Mouse (Mus musculus) embryonic facial prominence, embryonic 11.5 days (tissue): Measurements from ENCODE around the gene Mast4. TPM values are rescaled to one million over a fixed set of nuclear protein-coding genes. Genes with fewer than 3 reads are reported as not detected.

Source experiments
- ATAC-seq: fragments of 200-750 bp; cut with Nextera tagmentation; replicated peaks from 2 replicates; pipeline ENCODE4 v1.8.0; 2017; ENCODE audit warnings: low read depth; ENCODE audit not compliant: insufficient number of reproducible peaks, low FRiP score, low TSS enrichment
- DNase-seq: peaks from one replicate; pipeline ENCODE4 v3.0.0-alpha.2; 2015; ENCODE audit warnings: low spot score
- H3K27ac ChIP-seq: fragments of 300-500 bp; sonication (generic); replicated peaks from 2 replicates; pipeline ENCODE4 v1.5.1; 2014; ENCODE audit warnings: mild to moderate bottlenecking, low read depth, low read length, control low read depth
- H3K27me3 ChIP-seq: fragments of 300-500 bp; sonication (generic); 2 replicates; pipeline ENCODE4 v1.6.1; 2014; ENCODE audit warnings: mild to moderate bottlenecking, low read length, moderate library complexity, mixed read lengths; ENCODE audit not compliant: control insufficient read depth, insufficient read depth
- H3K36me3 ChIP-seq: fragments of 300-500 bp; sonication (generic); replicated peaks from 2 replicates; pipeline ENCODE4 v1.6.1; 2014; ENCODE audit warnings: low read depth, mild to moderate bottlenecking, low read length, moderate library complexity, mixed read lengths; ENCODE audit not compliant: control insufficient read depth, insufficient read depth
- H3K4me1 ChIP-seq: fragments of 300-500 bp; sonication (generic); 2 replicates; pipeline ENCODE4 v1.6.1; 2014; ENCODE audit warnings: low read length, mixed read lengths; ENCODE audit not compliant: control insufficient read depth, insufficient read depth
- H3K4me2 ChIP-seq: fragments of 300-500 bp; sonication (generic); 2 replicates; pipeline ENCODE4 v1.6.1; 2014; ENCODE audit warnings: low read depth, mild to moderate bottlenecking, control low read depth, low read length, moderate library complexity
- H3K4me3 ChIP-seq: fragments of 300-500 bp; sonication (generic); 2 replicates; pipeline ENCODE4 v1.5.1; 2014; ENCODE audit warnings: low read depth, low read length, control low read depth
- H3K9ac ChIP-seq: fragments of 300-500 bp; sonication (generic); replicated peaks from 2 replicates; pipeline ENCODE4 v1.6.1; 2014; ENCODE audit warnings: mild to moderate bottlenecking, control low read depth, low read length
- H3K9me3 ChIP-seq: fragments of 300-500 bp; sonication (generic); replicated peaks from 2 replicates; pipeline ENCODE4 v1.6.1; 2016; ENCODE audit warnings: mild to moderate bottlenecking, low read length, inconsistent platforms, mixed read lengths; ENCODE audit not compliant: control insufficient read depth
- WGBS: fragments of 180-500 bp; shearing (Covaris S2); extraction: QIAGEN DNeasy Blood & Tissue Kit; methylation state at CpG from one replicate; pipeline ENCODE4 v1.1.7; 2014; 5-methylcytosine and 5-hydroxymethylcytosine counted together
- polyA plus RNA-seq: library from polyadenylated mRNA; unstranded; fragments of >200 nt; fragmentation: Nextera tagmentation; extraction: Ambion mirVana; gene quantifications from 2 replicates; pipeline ENCODE4 v1.2.1, GENCODE M21; 2014

The Mast4 gene
- polyA plus RNA-seq, 1 experiment from 2014 or later: 17.1 TPM

DNA sequence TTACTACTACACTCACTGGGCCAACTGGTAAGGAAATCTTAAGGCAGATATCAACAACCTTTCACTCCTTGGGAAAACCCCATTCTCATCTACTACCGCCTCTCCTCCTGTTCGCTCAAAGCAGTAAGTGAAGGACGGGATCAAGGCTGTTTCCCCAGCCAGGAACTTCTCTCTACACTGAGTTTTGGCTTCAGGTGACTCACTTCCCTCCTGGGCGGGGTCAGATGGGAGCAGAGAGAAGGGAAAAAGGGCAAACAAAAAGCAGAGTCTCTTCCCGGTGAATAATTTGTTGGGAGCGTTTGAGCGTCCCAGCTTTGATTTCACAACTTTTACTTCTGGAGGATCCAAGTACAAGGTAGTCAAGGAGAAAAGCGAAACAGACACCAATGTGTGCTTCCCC, 578.2 kb downstream of the Mast4 start:
- no peak overlapping the region for H3K4me2 ChIP-seq
- WGBS: 89% methylated on average over 8 of the region's 8 CpGs
- ATAC-seq: no peak
- no peaks in the 10 kb centered on the region for H3K9me3 ChIP-seq
- H3K4me1 ChIP-seq: no peaks in the 10 kb centered on the region
- no peak overlapping the region for H3K9ac ChIP-seq
- H3K36me3 ChIP-seq: no peaks in the 10 kb centered on the region
- no peak overlapping the region for H3K4me3 ChIP-seq
- no peak for DNase-seq
- no peak overlapping the region for H3K27ac ChIP-seq
- H3K27me3 ChIP-seq: no peaks in the 10 kb centered on the region

DNA sequence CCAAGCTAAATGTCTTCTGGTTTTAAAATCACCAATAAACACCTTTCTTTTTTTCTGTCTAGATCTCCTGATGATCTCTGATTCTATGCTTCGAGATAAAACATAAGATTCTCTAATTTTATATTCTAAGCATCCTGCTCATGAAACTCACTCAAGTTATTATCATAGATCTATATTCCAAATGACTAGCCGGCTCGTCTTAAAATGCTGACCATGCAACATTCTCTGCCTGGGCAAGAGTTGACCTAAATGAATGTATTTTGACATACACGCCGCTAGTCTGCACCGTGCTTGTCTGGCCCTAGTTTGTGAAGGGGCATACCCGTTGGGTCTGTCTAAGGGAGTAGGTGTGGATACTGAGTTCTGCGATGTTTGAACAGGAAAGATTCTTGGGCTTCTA, 579.2 kb downstream of the Mast4 start:
- Histone ChIP-seq H3K4me1 (no peaks in the 10 kb centered on the region), H3K27me3 (no peaks in the 10 kb centered on the region), H3K9me3 (no peaks in the 10 kb centered on the region), H3K27ac (no peak overlapping the region), H3K4me2 (no peak overlapping the region), H3K4me3 (no peak overlapping the region), H3K9ac (no peak overlapping the region), H3K36me3 (no peaks in the 10 kb centered on the region; the same call in 1 of the 2 replicates)
- ATAC-seq (no peak), DNase-seq (no peak)
- 92% methylated on average over 8 of the region's 8 CpGs for WGBS

DNA sequence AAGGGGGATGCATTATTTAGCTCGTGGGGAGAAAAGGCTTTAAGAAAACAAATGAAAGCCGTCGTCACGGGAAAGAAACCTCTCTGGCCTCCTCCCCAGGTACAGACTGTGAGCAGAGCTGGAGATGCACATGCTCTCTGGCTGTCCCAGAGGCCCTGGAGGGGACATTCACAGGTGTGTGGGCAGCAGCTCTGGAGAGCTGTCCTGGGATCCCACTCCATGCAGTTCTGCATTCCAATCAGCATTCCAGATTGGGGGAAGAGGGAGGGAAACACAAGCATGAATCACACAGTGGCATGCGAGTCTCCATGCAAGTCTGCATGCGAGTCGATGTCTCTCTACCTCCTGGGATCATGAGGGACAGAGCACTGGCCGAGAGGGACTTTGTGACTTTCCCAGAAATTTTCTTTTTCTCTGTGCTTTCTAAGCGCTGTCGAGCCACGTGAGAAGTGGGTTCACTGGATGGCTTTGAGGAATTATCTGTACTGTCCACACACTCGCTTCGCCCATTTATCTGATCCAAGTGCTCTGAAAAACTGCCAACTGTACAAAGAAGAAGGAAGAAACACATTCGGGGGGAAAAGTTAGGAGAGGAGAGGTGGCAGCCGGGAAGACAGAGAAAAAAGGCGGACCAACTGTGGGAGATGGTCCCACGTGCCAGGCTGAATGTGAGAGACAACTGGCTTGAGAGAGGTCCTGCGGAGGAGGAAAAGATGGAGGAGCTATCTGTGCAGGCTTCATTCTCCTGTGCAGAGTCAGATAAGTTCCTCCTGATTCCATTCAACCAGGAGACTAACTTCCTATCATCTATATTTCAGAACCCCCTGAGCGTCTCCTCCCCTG, 580.4 kb downstream of the Mast4 start:
- WGBS: 86% methylated on average over 19 of the region's 19 CpGs
- Histone ChIP-seq H3K9ac (no peak overlapping the region), H3K27ac (no peak overlapping the region), H3K36me3 (no peaks in the 10 kb centered on the region; the same call in 1 of the 2 replicates), H3K9me3 (no peaks in the 10 kb centered on the region), H3K4me3 (no peak overlapping the region), H3K4me1 (no peaks in the 10 kb centered on the region), H3K4me2 (no peak overlapping the region), H3K27me3 (no peaks in the 10 kb centered on the region)
- ATAC-seq: no peak
- no peak for DNase-seq

DNA sequence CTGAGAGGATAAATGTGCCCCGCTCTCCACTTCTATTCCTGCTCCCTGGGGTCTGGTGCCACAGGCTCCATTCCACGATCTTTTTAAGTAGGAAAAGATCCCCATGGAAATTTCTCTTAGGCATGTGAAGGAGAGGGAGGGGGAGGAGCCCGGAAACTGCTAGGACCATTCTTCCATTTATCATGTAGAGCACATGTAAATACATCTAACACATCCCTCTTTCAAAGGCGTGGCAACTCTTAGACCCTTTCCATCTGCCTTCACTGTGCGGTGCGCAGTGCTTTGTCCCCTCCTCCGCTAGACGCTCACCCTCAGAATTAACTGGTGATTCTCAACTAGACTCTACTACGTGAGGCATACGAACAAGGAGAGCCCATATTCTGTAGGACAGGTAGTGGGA, 584.4 kb downstream of the Mast4 start:
- no peak overlapping the region for H3K4me3 ChIP-seq
- H3K27me3 ChIP-seq: no peaks in the 10 kb centered on the region
- no peaks in the 10 kb centered on the region for H3K4me1 ChIP-seq
- no peaks in the 10 kb centered on the region for H3K9me3 ChIP-seq
- ATAC-seq: no peak
- no peak overlapping the region for H3K9ac ChIP-seq
- 92% methylated on average over 10 of the region's 10 CpGs for WGBS
- H3K36me3 ChIP-seq: no peaks in the 10 kb centered on the region; the same call in 1 of the 2 replicates
- DNase-seq: no peak
- H3K4me2 ChIP-seq: no peak overlapping the region
- no peak overlapping the region for H3K27ac ChIP-seq

DNA sequence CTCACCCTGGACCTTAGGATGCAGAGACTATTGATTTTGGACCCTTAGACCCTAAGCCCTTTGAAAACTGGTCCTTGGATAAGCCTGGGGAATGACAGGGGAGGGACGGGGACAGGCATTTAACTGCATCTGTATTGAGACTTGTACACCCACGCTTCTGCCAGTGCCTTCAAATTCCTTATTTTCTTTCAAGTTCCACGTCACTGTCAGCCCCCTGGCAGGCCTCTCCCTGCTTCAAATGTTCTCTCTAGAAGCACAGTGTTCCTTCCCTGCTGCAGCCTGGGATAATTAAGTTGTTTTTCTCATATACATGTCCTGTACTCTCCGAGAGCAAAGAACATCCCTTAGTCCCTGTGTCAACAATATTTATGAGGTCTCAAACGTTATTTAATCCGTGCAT, 585.1 kb downstream of the Mast4 start:
- Histone ChIP-seq H3K27me3 (no peaks in the 10 kb centered on the region), H3K4me3 (no peak overlapping the region), H3K9me3 (no peaks in the 10 kb centered on the region), H3K27ac (no peak overlapping the region), H3K36me3 (no peaks in the 10 kb centered on the region; the same call in 1 of the 2 replicates), H3K4me2 (no peak overlapping the region), H3K4me1 (no peaks in the 10 kb centered on the region), H3K9ac (no peak overlapping the region)
- WGBS: 73% methylated on average over 6 of the region's 6 CpGs
- ATAC-seq (no peak), DNase-seq (no peak)

DNA sequence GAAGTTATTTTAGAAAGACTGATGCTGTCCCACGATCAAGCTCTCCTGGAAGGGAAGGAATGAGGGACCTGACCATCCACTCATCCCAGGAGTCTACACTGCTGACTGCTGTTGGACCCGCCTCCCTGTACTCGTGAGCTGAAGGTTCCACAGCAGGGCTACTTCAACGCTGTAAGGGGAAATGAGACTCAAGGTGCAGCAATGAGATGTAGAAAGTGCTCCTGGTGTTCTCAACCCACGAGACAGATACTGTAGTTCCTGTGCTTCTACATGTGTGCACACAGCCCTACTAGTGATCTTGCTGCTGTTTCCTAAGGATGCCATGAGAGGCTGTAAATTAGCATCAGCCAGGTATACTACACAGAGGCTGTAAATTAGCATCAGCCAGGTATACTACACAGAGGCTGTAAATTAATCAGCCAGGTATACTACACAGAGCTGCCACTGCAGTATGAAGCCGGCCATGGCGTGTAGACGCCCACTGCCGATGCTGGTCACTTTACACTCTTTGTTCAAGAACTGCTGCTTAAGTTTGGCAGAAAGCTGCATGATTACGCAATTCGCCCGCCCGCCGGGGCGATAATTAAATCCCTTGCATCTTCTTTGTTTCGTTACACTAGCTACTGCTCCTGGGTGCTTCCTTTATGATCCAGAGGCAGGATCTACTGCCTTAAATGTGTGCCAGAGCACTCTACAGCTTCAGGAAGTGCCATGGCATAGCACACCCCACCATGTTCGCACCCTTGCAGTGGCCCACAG, 587.3 kb downstream of the Mast4 start:
- no peak overlapping the region for H3K4me2 ChIP-seq
- no peaks in the 10 kb centered on the region; the same call in 1 of the 2 replicates for H3K36me3 ChIP-seq
- 93% methylated on average over 17 of the region's 17 CpGs for WGBS
- H3K4me3 ChIP-seq: no peak overlapping the region
- no peaks in the 10 kb centered on the region for H3K4me1 ChIP-seq
- H3K27me3 ChIP-seq: no peaks in the 10 kb centered on the region
- H3K27ac ChIP-seq: no peak overlapping the region
- no peak overlapping the region for H3K9ac ChIP-seq
- ATAC-seq (no peak), DNase-seq (no peak)
- no peaks in the 10 kb centered on the region for H3K9me3 ChIP-seq

DNA sequence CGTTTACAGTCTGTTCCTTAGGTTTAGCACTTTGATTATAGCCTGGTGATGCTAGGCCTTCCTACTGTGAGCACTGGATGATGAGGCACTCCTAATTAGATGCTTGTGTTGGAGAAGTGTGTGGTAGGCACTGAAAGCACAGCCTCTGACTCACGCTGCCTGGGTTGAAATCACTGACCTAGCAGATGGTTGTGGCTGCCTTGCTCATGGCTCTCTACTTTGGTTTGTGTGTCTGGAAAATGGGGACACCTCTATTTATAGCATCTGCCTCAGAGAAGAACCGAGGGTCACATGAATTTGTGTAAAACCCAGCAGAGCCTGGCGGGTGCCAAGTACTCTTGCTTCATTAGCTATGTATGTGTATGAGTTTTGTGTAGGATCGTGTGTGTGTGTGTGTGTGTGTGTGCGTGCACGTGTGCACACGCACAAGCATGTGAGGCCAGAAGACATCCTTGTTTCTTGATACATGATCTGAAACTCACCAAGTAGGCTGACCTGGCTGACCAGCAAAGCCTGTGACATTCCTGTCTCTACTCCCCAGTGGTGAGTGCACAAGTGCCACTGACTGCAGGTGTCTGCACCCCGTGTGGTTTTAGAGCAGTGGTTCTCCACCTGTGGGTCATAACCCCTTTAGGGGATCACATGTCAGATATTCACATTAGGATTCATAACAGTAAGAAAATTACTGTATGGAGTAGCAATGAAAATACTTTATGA, 588.5 kb downstream of the Mast4 start:
- Histone ChIP-seq H3K9ac (no peak overlapping the region), H3K27me3 (no peaks in the 10 kb centered on the region), H3K9me3 (no peaks in the 10 kb centered on the region), H3K27ac (no peak overlapping the region), H3K36me3 (no peaks in the 10 kb centered on the region; the same call in 1 of the 2 replicates), H3K4me2 (no peak overlapping the region), H3K4me1 (no peaks in the 10 kb centered on the region), H3K4me3 (no peak overlapping the region)
- ATAC-seq (no peak), DNase-seq (no peak)
- WGBS: 85% methylated on average over 9 of the region's 9 CpGs
